Mouse (Mus musculus): ENCODE data around the gene Pde6h. TPM values are rescaled to one million over a fixed set of nuclear protein-coding genes. Genes with fewer than 3 reads are reported as not detected.

The Pde6h gene
- polyA plus RNA-seq, 1 experiment, result 0.42 TPM

DNA sequence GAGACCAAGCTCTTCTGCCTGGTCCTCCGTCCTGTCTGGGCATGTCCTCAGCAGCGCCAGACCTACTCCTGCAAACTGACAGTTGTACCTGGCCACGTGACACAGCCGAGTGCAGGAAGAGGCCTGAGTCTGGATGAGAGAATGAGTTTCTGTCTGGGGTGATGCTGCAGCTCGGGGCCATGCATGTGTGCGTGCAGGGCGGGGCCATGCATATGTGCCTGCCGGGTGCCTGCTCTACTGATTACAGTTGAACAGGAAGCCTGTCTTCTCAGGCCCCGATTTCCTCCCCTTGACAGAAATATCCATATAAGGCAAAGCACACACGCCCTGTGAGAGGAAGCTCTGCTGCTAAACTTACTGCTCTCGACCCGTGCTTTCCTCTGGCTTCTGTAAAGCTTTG, 7.0 kb downstream of the Pde6h start:
- Histone ChIP-seq H3K4me3 (replicated peaks; ENCODE audit: control insufficient read depth, low read depth, low read length) (peak overlapping the region; percentile 48), H3K4me1 (ENCODE audit: control insufficient read depth, insufficient read depth, low read length) (peaks cover 7% of the 10 kb centered on the region), H3K27ac (ENCODE audit: control insufficient read depth, insufficient read depth, low read depth, low read length, poor library complexity) (peak overlapping the region; percentile 61)
- TF ChIP-seq CTCF (IDR thresholded peaks at IDR 0.05; ENCODE audit: control insufficient read depth, insufficient read depth, low read length) (no peak), POLR2A (IDR thresholded peaks at IDR 0.05; ENCODE audit: borderline replicate concordance, control insufficient read depth, low read depth, low read length) (peak; percentile 61; the same call in 1 of the 2 replicates)
- WGBS, result under 1% methylated on average over 12 of the region's 12 CpGs

DNA sequence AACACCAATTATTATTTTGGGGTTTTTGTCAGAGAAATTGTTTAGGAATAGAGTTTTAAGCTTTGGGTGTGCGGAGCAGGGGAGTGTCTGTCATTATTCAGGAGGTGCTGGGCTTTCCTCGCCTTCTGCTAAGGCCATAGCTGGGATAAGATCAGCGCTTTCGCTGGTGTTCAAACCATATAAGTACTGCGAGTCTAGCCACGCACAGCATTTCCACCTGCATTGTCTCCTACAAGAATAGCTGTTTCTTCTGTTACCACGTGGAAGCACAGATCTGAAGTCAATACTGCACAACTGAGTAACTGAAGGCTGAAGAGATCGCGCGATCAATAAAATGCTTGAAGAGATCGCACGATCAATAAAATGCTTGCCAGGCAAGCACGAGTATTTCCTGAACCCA, 7.6 kb downstream of the Pde6h start:
- Histone ChIP-seq H3K27ac (ENCODE audit: control insufficient read depth, insufficient read depth, low read depth, low read length, poor library complexity) (peak overlapping the region; percentile 61; the same call in 1 of the 2 replicates), H3K4me1 (ENCODE audit: control insufficient read depth, insufficient read depth, low read length) (peaks cover 7% of the 10 kb centered on the region), H3K4me3 (replicated peaks; ENCODE audit: control insufficient read depth, low read depth, low read length) (no peak overlapping the region)
- 60% methylated on average over 13 of the region's 13 CpGs for WGBS
- TF ChIP-seq POLR2A (IDR thresholded peaks at IDR 0.05; ENCODE audit: borderline replicate concordance, control insufficient read depth, low read depth, low read length) (no peak), CTCF (IDR thresholded peaks at IDR 0.05; ENCODE audit: control insufficient read depth, insufficient read depth, low read length) (no peak)

DNA sequence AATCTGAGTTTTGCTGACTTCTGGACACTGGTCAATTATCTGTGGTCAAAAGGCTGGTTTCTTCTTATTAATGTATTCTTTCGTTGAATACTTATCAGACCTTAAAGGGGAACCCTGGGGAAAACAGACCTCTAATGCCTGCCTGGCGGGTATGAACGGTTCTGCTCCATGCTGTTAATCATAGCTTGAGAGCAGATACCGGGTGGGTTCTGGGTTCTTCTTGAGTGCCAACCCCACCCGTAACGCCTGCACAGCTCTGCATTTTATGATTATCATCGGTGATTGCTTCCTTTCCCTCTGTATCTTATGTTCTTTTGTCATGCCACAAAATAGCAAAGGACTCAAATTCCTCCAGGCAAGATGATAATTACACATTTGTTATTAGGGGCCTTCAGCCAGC, 10.4 kb downstream of the Pde6h start:
- 62% methylated on average over 7 of the region's 7 CpGs for WGBS
- TF ChIP-seq CTCF (IDR thresholded peaks at IDR 0.05; ENCODE audit: control insufficient read depth, insufficient read depth, low read length) (no peak), POLR2A (IDR thresholded peaks at IDR 0.05; ENCODE audit: borderline replicate concordance, control insufficient read depth, low read depth, low read length) (no peak)
- H3K4me1 ChIP-seq (ENCODE audit: control insufficient read depth, insufficient read depth, low read length), result peaks cover 7% of the 10 kb centered on the region
- no peak overlapping the region for H3K27ac ChIP-seq (ENCODE audit: control insufficient read depth, insufficient read depth, low read depth, low read length, poor library complexity)
- H3K4me3 ChIP-seq (replicated peaks; ENCODE audit: control insufficient read depth, low read depth, low read length), result no peak overlapping the region

DNA sequence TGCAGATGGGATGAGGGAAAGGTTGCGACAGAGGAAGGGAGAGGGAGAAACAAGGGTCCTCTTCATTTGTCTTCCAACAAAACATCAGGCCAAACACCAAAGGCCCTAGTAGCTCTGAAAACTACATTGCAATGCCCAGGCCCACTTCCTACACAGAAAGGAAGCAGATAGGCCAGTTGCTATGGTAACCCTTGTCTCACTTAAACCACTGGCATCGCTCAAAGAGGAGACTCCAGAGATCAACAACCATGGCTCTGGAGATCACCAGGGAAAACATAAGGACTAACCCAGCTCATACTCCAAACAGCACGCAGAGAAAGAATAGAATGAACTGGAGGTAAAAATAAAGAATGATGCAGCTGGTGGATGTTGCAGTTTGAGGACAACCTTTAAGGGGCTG, 11.6 kb downstream of the Pde6h start:
- peaks cover 7% of the 10 kb centered on the region for H3K4me1 ChIP-seq (ENCODE audit: control insufficient read depth, insufficient read depth, low read length)
- WGBS, result 39% methylated on average over 3 of the region's 3 CpGs

DNA sequence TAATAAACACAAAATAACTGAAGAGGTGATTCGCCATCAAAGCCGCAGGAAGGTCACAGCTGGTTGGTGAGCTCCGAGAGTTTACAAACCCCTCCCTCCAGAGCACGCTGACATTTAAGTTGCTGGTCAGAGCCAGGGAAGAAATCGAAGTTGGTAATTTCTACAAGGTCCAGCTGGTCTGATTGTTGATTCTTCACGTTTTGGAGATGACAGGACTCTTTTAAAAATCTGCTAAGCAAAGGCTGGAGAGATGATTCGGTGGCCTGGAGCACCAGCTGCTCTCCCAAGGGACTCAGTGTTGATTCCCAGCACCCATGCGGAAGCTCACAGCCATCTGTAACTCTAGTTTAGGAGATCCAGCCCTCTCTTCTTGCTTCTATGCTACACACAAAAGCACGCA, 12.7 kb downstream of the Pde6h start:
- H3K27ac ChIP-seq (ENCODE audit: control insufficient read depth, insufficient read depth, low read depth, low read length, poor library complexity), result no peak overlapping the region
- no peak overlapping the region for H3K4me3 ChIP-seq (replicated peaks; ENCODE audit: control insufficient read depth, low read depth, low read length)
- TF ChIP-seq POLR2A (IDR thresholded peaks at IDR 0.05; ENCODE audit: borderline replicate concordance, control insufficient read depth, low read depth, low read length) (no peak), CTCF (IDR thresholded peaks at IDR 0.05; ENCODE audit: control insufficient read depth, insufficient read depth, low read length) (no peak)
- peaks cover 4% of the 10 kb centered on the region; the same call in 1 of the 2 replicates for H3K4me1 ChIP-seq (ENCODE audit: control insufficient read depth, insufficient read depth, low read length)
- 67% methylated on average over 9 of the region's 9 CpGs for WGBS

More for the DNA sequence above, 11.6 kb downstream of the Pde6h start:
- TF ChIP-seq POLR2A (IDR thresholded peaks at IDR 0.05; ENCODE audit: borderline replicate concordance, control insufficient read depth, low read depth, low read length) (no peak), CTCF (IDR thresholded peaks at IDR 0.05; ENCODE audit: control insufficient read depth, insufficient read depth, low read length) (no peak)
- H3K27ac ChIP-seq (ENCODE audit: control insufficient read depth, insufficient read depth, low read depth, low read length, poor library complexity), result no peak overlapping the region
- no peak overlapping the region for H3K4me3 ChIP-seq (replicated peaks; ENCODE audit: control insufficient read depth, low read depth, low read length)

DNA sequence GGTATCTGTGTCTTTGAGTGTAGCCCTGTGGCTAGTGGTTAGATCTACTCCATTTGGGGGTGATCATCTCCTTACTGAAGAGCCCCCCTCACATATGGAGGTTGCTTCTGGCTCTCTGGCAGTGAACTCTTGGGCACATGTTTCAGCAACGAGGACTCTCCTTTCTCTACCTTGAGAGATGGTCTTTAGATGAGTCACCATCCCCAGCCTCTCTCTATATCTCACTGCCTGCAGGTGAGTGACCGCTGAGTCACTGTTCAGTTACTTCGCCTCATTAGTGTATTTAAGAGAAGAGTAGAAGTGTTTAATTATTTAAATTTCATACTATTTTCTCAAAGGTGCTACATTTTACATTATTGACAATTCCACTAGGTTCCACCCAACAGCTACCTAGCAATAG, 13.5 kb downstream of the Pde6h start:
- TF ChIP-seq POLR2A (IDR thresholded peaks at IDR 0.05; ENCODE audit: borderline replicate concordance, control insufficient read depth, low read depth, low read length) (no peak), CTCF (IDR thresholded peaks at IDR 0.05; ENCODE audit: control insufficient read depth, insufficient read depth, low read length) (no peak)
- WGBS, result 42% methylated on average over 3 of the region's 3 CpGs
- H3K27ac ChIP-seq (ENCODE audit: control insufficient read depth, insufficient read depth, low read depth, low read length, poor library complexity), result peak overlapping the region; percentile 24; the same call in 1 of the 2 replicates
- peak overlapping the region; percentile 4 for H3K4me3 ChIP-seq (replicated peaks; ENCODE audit: control insufficient read depth, low read depth, low read length)
- peaks cover 4% of the 10 kb centered on the region; the same call in 1 of the 2 replicates for H3K4me1 ChIP-seq (ENCODE audit: control insufficient read depth, insufficient read depth, low read length)

DNA sequence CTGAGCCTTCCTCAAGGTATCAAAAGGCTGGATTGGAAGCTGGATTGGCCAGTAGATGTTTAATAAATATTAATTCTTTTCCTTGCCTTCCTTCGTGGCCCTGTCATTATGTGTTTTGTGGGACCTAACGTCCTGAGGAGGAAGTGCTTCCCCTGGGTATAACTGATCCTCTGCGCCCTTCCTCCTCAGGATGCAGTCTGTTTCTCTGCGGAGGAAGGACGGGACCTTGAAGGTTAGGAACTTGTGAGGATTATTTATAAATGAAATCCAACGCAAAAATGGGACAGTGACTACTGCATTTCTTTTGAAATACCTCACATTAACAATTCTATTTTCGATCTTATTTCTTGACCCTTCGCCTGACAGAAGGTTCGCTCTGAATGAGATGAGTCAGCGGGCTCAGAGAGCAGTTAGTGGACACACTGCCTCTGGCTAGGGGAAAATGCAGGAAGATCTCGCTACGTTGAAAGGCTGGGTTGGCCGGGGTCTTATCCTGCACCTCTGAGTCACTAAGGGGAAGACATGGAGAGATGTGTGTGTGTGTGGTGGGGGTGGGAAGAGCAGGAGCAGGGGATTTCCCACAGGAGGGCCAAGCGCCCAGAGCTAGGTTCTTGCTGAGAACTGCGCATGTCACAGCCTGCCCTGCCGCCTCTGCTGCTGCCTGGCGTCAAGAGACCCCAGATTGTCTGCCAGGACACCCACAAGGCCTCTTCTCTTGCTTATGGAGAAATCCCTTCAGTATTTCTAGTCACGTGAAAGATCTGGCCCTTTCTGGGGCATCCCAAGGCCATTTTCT, 14.9 kb downstream of the Pde6h start:
- H3K4me1 ChIP-seq (ENCODE audit: control insufficient read depth, insufficient read depth, low read length), result peaks cover 2% of the 10 kb centered on the region; the same call in 1 of the 2 replicates
- WGBS, result 3% methylated on average over 18 of the region's 18 CpGs

DNA sequence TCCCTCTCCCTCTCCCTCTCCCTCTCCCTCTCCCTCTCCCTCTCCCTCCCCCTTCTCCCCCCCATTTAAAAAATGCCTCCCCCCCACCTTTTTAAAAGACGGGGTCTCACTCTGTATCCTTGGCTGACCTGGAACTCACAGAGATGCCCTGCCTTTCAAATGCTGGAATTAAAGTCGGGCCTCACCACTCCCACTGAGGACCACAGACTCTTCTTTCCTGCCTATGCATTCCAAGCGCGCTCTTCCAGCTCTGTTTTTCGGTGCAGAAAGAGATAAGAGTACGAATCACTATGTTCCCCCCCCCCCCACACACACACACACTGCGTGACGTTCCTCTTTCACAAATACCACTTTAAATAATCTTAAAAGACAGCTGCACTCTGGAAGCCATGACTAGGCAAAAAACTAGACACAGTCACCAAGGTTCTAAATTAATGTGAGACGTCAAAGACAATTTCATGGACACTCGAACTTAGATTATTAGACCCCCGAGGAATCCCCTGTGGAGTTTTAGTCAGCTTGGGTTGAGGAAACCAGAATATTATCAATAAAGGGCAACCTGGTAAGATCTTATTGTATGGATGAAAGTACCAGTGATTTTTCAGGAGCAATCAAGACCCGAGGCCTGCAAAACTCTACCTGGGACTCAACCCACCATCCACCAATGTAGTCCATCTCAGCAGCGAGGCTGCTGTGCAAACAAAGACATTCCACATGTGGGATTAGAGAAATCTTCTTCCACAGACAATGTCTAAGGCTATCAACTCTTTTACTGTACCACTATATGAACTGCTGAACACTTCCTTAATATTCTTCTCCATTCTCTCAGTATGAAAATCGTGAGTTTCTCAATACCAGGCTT, 15.9 kb downstream of the Pde6h start:
- Histone ChIP-seq H3K4me1 (ENCODE audit: control insufficient read depth, insufficient read depth, low read length) (peaks cover 2% of the 10 kb centered on the region; the same call in 1 of the 2 replicates), H3K27ac (ENCODE audit: control insufficient read depth, insufficient read depth, low read depth, low read length, poor library complexity) (peak overlapping the region; percentile 99), H3K4me3 (replicated peaks; ENCODE audit: control insufficient read depth, low read depth, low read length) (peak overlapping the region; percentile 96)
- 2% methylated on average over 14 of the region's 14 CpGs for WGBS
- TF ChIP-seq POLR2A (IDR thresholded peaks at IDR 0.05; ENCODE audit: borderline replicate concordance, control insufficient read depth, low read depth, low read length) (no peak), CTCF (IDR thresholded peaks at IDR 0.05; ENCODE audit: control insufficient read depth, insufficient read depth, low read length) (no peak)

More for the DNA sequence above, 14.9 kb downstream of the Pde6h start:
- TF ChIP-seq POLR2A (IDR thresholded peaks at IDR 0.05; ENCODE audit: borderline replicate concordance, control insufficient read depth, low read depth, low read length) (peak; percentile 38; the same call in 1 of the 2 replicates), CTCF (IDR thresholded peaks at IDR 0.05; ENCODE audit: control insufficient read depth, insufficient read depth, low read length) (no peak)
- Histone ChIP-seq H3K27ac (ENCODE audit: control insufficient read depth, insufficient read depth, low read depth, low read length, poor library complexity) (peak overlapping the region; percentile 75), H3K4me3 (replicated peaks; ENCODE audit: control insufficient read depth, low read depth, low read length) (peak overlapping the region; percentile 75)

All from bone marrow, adult 2 months (tissue).